Comparison of ENCODE assay signal across 9 mouse cellular contexts in the genomic region with DNA sequence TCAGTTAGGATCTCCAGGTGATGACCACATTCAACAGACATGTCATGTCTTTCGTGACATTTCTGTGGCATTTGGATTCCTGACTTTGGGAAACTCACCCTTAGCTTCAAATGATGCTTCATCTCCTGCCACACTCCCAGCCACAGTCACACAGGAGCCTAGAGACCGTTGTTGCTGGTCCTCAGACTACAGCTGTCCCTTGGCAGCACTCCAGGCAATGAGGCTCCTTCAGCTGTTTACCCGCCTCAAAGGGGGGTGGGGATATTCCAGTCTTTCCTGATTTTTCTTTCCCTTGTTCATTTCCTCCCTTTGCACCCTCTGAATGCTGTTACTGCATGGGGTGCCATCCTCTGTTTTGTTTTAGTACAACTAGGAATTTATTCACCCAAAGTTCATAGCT.
A peak's percentile ranks its signal among the peaks of the same experiment; 100 is the strongest.
DNase-seq lines count a peak whose midpoint lies in the region; ATAC-seq lines count a peak whose summit lies in the region.
"Had no signal": no experiment of that assay in that cellular context is flagged by ENCODE, and none has a peak within 500 bp of the region (broad histone marks: within the 10 kb centered on the region; RNA-seq: fewer than 3 reads in every experiment).

No protein-coding gene starts in this region.

- no peak for ATAC-seq in liver, embryonic 11.5 days (replicated peaks; ENCODE audit: low FRiP score)
- no peak for ATAC-seq in kidney, embryonic 16.5 days (ENCODE audit: low FRiP score, low TSS enrichment)
- no peak for ATAC-seq in neural tube, embryonic 15.5 days (ENCODE audit: low FRiP score)
- ATAC-seq in inflammation-experienced regulatory T-cells, adult 6 months: no peak

- H3K27me3 ChIP-seq in liver, embryonic 11.5 days (replicated peaks; ENCODE audit: control insufficient read depth, insufficient read depth, low read length): no peaks in the 10 kb centered on the region; the same call in 1 of the 2 replicates
- no peaks in the 10 kb centered on the region for H3K27me3 ChIP-seq in kidney, embryonic 16.5 days (ENCODE audit: insufficient read depth, low read length)
- H3K27me3 ChIP-seq in neural tube, embryonic 15.5 days (replicated peaks): no peaks in the 10 kb centered on the region

- WGBS in liver, embryonic 11.5 days: 53% methylated on average over 3 of the region's 3 CpGs
- 43% methylated on average over 3 of the region's 3 CpGs for WGBS in kidney, embryonic 16.5 days
- WGBS in neural tube, embryonic 15.5 days: 43% methylated on average over 3 of the region's 3 CpGs

- no peak overlapping the region for H3K27ac ChIP-seq in liver, embryonic 11.5 days (ENCODE audit: low read depth, low read length)
- no peak overlapping the region for H3K27ac ChIP-seq in kidney, embryonic 16.5 days (ENCODE audit: low read length)
- peak overlapping the region; percentile 37 for H3K27ac ChIP-seq in neural tube, embryonic 15.5 days (replicated peaks)

- H3K4me1 ChIP-seq in liver, embryonic 11.5 days (replicated peaks; ENCODE audit: control insufficient read depth, insufficient read depth, low read length): peaks cover 6% of the 10 kb centered on the region
- peaks cover 38% of the 10 kb centered on the region for H3K4me1 ChIP-seq in kidney, embryonic 16.5 days (ENCODE audit: insufficient read depth, low read length)
- H3K4me1 ChIP-seq in neural tube, embryonic 15.5 days: peaks cover 25% of the 10 kb centered on the region

- peak; percentile 24 for DNase-seq in liver
- DNase-seq in liver, embryonic 11.5 days (ENCODE audit: low spot score): no peak
- peak; percentile 62 for DNase-seq in cerebellum, adult 9-11 months
- peak; percentile 63 for DNase-seq in heart, adult 8-10 months (ENCODE audit: low spot score)
- no peak for DNase-seq in natural killer cell, adult 2 months (ENCODE audit: low spot score in 2 of 2)

- H3K36me3 ChIP-seq in liver, embryonic 11.5 days (ENCODE audit: control insufficient read depth, insufficient read depth, low read length): no peaks in the 10 kb centered on the region
- H3K36me3 ChIP-seq in kidney, embryonic 16.5 days (ENCODE audit: insufficient read depth, low read length): no peaks in the 10 kb centered on the region
- H3K36me3 ChIP-seq in neural tube, embryonic 15.5 days: no peaks in the 10 kb centered on the region

- H3K4me3 ChIP-seq in liver, embryonic 11.5 days (ENCODE audit: low read depth, low read length): no peak overlapping the region
- H3K4me3 ChIP-seq in kidney, embryonic 16.5 days (ENCODE audit: low read length): no peak overlapping the region
- no peak overlapping the region for H3K4me3 ChIP-seq in neural tube, embryonic 15.5 days (replicated peaks)
- H3K4me3 ChIP-seq: megakaryocyte, embryonic 14.5 days had no signal

- no peak overlapping the region for H3K9ac ChIP-seq in liver, embryonic 11.5 days (ENCODE audit: low read depth, low read length)
- H3K9ac ChIP-seq in kidney, embryonic 16.5 days (replicated peaks; ENCODE audit: low read length): 0 out of 2 replicates have a peak overlapping the region, but pooled peaks have one; percentile 16
- H3K9ac ChIP-seq in neural tube, embryonic 15.5 days (replicated peaks): no peak overlapping the region

- no peak overlapping the region for H3K4me2 ChIP-seq in liver, embryonic 11.5 days
- H3K4me2 ChIP-seq in kidney, embryonic 16.5 days (replicated peaks; ENCODE audit: low read depth, low read length): no peak overlapping the region
- no peak overlapping the region for H3K4me2 ChIP-seq in neural tube, embryonic 15.5 days

- H3K9me3 ChIP-seq in liver, embryonic 11.5 days (ENCODE audit: control insufficient read depth, low read length): no peaks in the 10 kb centered on the region
- H3K9me3 ChIP-seq in kidney, embryonic 16.5 days (ENCODE audit: low read length): no peaks in the 10 kb centered on the region
- no peaks in the 10 kb centered on the region for H3K9me3 ChIP-seq in neural tube, embryonic 15.5 days (replicated peaks)
- H3K9me3 ChIP-seq: megakaryocyte, embryonic 14.5 days had no signal

Comparison
In these comparisons a context has a peak if more than half of its experiments do, and no peak if none do; other contexts are left out.
1. DNase-seq: peak in liver (single experiment), cerebellum, adult 9-11 months (single experiment) and heart, adult 8-10 months (single experiment); none in liver, embryonic 11.5 days (single experiment) and natural killer cell, adult 2 months (0 of 2).